Mouse (Mus musculus) lung, adult 2 months (tissue): ENCODE measurements at regions not wholly inside any gene's neighbourhood (a gene's known extent, or its start where the extent isn't known, plus 50 kb on each side); places are given as distances from the start of the nearest gene placed in this dataset.

Source experiments
- DNase-seq: peaks from one replicate; pipeline ENCODE4 v3.0.0; 2022
- H3K4me1 ChIP-seq: fragments of 200-500 bp; 2 replicates; pipeline ENCODE4 v1.6.1; 2011; ENCODE audit warnings: low read length; ENCODE audit not compliant: control insufficient read depth, insufficient read depth
- H3K4me3 ChIP-seq: fragments of 200-500 bp; replicated peaks from 2 replicates; pipeline ENCODE3; 2011; ENCODE audit warnings: low read depth, mild to moderate bottlenecking, control low read depth, low read length; ENCODE audit errors: extremely low read depth
- CTCF ChIP-seq: fragments of 200-500 bp; IDR thresholded peaks from 2 replicates; pipeline ENCODE4 v1.5.1; 2011; ENCODE audit warnings: mild to moderate bottlenecking, low read length, control low read depth; ENCODE audit not compliant: insufficient read depth
- POLR2A ChIP-seq: fragments of 200-500 bp; IDR thresholded peaks from 2 replicates; pipeline ENCODE4 v1.6.1; 2011; ENCODE audit warnings: low read depth, mild to moderate bottlenecking, control low read depth, low read length, borderline replicate concordance; ENCODE audit errors: extremely low read depth
- WGBS: fragments of 180-500 bp; shearing (Covaris S2); methylation state at CpG from one replicate; pipeline ENCODE4 v1.1.7; 2018; 5-methylcytosine and 5-hydroxymethylcytosine counted together

DNA sequence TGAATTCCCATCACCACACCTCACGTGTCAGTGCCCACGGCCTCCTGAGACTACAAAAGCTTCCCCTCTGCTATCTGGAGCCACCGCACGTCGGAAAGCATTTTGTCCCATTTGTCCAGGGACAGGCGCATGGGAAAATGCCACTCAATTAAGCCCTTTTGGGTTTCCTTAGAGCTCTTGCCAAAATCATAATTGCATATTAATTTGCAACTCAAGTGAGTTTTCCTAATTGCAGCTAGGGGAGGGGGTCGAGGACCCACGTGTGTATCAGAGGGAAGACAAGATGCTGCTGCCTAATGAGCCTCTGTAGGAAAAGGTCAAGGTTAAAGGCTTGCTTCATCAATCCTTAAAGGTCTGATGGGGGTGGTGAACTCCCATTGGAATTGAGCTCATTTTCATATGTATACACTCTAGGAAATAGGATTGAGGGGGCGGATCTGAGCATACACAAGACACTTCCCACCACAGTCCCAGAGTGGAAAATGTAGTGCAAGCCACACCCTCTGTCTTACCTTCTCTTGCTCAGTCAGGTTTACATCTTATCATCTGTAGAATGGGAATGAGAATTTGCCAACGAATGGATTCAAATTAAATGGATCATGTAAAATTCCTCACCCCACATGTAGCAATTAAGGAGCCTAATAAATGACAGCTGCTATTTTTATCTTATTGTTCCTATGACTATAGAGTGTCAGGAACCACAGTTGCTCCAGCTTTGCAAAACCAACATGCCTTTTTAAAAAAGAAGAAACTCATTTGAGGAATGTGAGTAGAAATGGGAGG lies 179.6 kb upstream of the Tenm4 start:
- WGBS, result 62% methylated on average over 10 of the region's 10 CpGs
- DNase-seq, result no peak
- Histone ChIP-seq H3K4me3 (no peak overlapping the region), H3K4me1 (no peaks in the 10 kb centered on the region)
- TF ChIP-seq POLR2A (no peak), CTCF (no peak)

DNA sequence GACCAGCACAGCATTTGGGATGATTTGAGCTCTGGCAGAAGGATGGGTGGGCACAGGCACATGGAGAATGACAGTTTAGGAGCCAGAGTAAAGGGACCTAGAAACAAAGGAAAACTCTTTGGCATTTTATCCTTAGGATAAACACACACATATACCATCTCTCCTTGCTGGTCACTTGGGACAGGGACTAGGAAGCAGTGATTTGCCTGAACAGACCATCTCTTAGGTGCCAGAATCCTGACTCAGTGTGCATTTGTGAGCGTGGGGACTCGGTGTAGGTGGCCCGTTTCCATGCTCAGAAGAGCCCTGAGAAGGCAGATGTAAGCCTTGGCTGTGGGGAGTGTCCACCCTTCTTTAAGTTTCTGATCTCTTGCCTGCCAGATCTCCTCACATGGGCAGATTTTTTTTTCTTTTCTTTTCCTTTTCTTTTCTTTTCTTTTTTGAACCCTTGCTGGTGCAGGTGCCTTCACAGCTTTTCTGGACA lies 179.0 kb upstream of the Tenm4 start:
- no peak overlapping the region for H3K4me3 ChIP-seq
- TF ChIP-seq POLR2A, result no peak
- TF ChIP-seq CTCF, result no peak
- 86% methylated on average over 3 of the region's 3 CpGs for WGBS
- H3K4me1 ChIP-seq, result no peaks in the 10 kb centered on the region
- DNase-seq, result no peak

DNA sequence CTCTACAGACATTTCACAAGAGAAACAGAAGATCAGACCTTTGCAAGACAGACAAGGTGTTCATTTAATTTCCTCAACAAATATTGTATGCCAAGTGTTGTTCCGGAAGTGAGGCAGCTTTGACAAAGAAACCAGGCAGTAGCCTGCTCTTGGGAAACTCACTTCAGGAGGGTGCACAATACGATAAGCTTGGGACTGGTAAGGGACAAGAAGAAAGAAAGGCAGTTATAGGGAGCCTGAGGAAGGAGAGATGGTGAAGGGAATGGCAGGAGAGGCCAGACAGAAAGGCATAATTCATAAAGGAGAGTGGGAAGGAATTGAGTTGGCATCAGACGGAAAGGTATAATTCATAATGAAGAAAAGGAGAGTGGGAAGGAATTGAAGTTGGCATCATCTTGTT lies 178.5 kb upstream of the Tenm4 start:
- Histone ChIP-seq H3K4me3 (no peak overlapping the region), H3K4me1 (no peaks in the 10 kb centered on the region)
- WGBS, result 81% methylated on average over 3 of the region's 3 CpGs
- DNase-seq, result no peak
- TF ChIP-seq POLR2A, result no peak
- no peak for TF ChIP-seq CTCF

DNA sequence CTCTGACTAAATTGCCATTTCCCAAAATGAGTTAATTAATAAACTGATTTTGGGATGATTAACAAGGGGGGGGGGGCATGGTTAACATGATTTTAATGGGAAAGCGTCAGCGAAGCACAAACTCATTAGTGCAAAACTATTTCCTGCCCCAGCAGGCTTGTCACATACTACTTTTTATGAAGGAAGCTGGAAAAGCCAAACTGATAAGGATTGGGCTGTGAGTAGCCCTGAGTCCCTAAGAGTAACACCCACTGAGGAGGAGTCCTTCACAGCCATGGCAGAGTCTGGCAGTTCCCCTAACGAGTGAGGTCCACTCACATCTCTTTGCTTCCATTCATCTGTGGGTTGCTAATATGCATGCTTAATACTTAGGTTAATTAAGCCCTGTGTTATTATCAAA lies 173.9 kb upstream of the Tenm4 start:
- no peak for TF ChIP-seq POLR2A
- no peak for TF ChIP-seq CTCF
- no peak overlapping the region for H3K4me3 ChIP-seq
- DNase-seq, result no peak
- 78% methylated on average over 3 of the region's 3 CpGs for WGBS
- H3K4me1 ChIP-seq, result no peaks in the 10 kb centered on the region

DNA sequence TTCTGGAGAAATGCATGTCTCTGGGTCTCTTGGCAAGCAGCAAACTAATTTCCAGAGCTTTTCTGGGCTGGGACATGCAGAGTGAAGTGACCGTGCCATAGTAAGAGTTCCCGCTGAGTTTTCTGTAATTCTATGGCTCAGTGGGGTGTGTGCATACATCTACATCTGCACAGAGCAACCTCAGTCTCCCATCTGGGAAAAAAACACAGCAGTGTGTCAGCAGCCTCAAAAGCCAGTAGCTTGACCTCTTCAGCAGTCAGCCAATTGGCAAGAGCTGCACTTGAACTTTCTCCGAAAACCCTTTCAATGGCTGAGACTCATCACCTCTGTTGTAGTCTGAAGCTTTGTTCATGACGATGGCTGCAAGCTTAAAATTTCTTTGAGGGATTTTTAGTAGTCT lies 171.9 kb upstream of the Tenm4 start:
- DNase-seq, result no peak
- Histone ChIP-seq H3K4me3 (no peak overlapping the region), H3K4me1 (no peaks in the 10 kb centered on the region)
- TF ChIP-seq POLR2A (no peak), CTCF (no peak)
- WGBS, result 76% methylated on average over 4 of the region's 4 CpGs

DNA sequence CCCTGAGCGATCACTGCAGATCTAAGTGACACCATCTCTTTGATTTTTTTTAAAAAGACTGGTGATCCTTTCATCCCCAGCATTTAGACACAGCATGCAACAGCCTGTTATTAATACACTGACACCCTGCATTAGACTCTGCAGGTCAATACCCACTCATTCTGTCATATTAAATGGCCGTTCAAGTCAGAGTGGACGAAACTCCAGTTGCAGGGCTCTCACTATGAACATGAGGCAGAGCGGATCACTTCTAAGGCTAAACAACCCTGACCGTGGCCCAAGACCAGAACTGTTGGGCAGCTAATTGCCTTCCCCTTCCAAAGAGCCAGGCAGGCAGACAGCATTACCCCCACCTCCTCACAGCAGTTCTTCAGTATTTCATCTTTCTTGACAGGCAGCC lies 168.6 kb upstream of the Tenm4 start:
- DNase-seq, result no peak
- 69% methylated on average over 5 of the region's 5 CpGs for WGBS
- Histone ChIP-seq H3K4me1 (no peaks in the 10 kb centered on the region), H3K4me3 (no peak overlapping the region)
- no peak for TF ChIP-seq CTCF
- no peak for TF ChIP-seq POLR2A

DNA sequence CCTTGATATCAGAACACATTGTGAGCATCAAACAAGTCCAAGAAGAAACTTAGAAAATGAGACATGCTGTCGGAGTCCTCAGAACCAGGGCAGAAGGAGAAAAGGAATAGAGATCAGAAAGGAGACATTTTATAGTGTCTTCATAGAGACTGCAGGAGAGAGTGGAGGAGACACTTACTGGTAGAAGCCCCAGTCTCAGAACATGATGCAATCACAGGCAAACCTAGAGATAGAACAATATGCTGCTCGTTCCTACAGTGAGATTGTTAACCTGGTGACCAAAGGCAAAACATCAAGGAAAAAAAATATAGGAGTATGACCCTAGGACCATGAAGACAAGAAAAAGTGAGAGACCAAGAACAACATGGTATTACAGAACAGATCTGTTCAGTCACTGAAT lies 164.7 kb upstream of the Tenm4 start:
- WGBS, result 85% methylated on average over 2 of the region's 2 CpGs
- TF ChIP-seq CTCF (no peak), POLR2A (no peak)

DNA sequence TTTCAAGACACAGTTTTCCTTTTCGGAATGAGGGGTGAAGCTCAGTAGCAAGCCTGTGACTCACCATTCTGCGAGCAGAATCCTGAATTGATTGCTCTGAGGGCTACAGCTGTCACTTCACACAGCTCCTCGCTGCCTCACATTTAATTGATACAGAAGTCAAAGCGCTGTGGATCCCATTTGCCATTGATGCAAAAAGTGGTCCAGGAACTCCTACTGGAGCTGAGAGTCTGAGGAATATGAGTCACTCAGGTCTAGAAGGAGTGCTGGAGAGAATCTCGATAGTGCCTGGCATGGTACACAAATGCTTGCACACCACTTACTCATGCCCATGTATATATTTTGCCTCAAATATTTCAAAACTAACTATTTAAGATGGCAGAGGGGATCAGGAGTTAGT lies 158.0 kb upstream of the Tenm4 start:
- DNase-seq, result no peak
- 82% methylated on average over 5 of the region's 5 CpGs for WGBS
- Histone ChIP-seq H3K4me1 (no peaks in the 10 kb centered on the region), H3K4me3 (no peak overlapping the region)
- TF ChIP-seq CTCF (no peak), POLR2A (no peak)

More for the DNA sequence above, 164.7 kb upstream of the Tenm4 start:
- DNase-seq, result no peak
- H3K4me3 ChIP-seq, result no peak overlapping the region
- H3K4me1 ChIP-seq, result no peaks in the 10 kb centered on the region

DNA sequence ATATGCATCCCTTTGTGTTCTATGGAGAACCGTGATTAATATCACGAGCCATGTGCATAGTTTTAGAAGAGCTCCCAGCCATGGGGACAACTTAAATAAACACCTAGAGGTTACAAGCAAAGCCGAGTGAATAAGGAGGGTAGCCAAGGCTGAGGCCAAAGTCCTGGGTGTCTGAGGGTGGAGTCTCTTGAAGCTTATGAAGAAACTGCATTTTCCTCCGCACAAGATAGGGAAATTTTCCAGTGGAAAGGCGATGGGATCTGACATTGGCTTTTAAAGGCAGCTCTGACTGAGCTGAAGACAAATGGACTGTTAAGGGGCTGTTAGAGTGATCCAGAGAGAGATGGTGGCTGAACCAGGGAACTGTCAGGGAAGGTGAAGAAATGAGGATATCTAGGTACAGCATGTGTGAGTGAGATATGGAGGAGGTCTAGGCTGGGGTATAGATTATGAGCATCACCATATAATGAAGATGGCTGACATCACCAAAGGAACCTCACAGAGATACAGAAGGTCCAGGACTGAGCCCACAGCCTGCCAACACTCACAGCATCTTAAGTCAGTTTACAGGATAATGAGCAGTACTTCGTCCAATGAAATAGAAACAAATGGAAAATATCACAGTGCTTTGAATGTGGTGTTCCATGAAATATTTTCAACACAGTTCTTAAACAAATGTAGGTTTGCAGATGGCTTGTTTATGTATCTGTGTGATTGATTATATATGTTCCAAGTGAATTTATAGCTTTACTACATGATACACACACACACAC lies 153.7 kb upstream of the Tenm4 start:
- no peak for DNase-seq
- H3K4me3 ChIP-seq, result no peak overlapping the region
- TF ChIP-seq CTCF (no peak), POLR2A (no peak)
- H3K4me1 ChIP-seq, result no peaks in the 10 kb centered on the region
- 59% methylated on average over 6 of the region's 6 CpGs for WGBS
